Mouse (Mus musculus): ENCODE data around the gene Acox3.
A peak's percentile ranks its signal among the peaks of the same experiment; 100 is the strongest.

Acox3 gene

DNA sequence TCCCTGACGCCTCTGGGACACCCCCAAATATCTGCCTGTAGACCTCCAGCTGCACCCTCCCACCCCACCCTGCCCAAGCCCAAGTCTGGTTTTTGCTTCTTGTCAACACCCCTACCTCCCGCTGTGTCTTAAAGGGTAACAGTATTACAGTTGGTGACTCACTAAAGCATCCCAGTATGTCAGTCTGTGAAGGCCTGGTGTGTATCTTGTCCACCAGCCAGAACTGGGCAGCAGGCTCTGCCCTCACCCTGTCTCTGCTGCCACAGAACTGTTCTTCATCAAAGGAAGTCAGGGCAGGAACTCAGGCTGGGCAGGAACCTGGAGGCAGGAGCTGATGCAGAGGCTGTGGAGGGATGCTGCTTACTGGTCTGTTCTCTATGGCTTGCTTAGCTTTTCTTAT, 43.6 kb downstream of the Acox3 start:
- H3K27me3 ChIP-seq (ENCODE audit: insufficient read depth, low read length), result peaks cover 2% of the 10 kb centered on the region; the same call in 1 of the 2 replicates
- H3K36me3 ChIP-seq (ENCODE audit: insufficient read depth, low read length), result no peaks in the 10 kb centered on the region
- peaks cover 8% of the 10 kb centered on the region; the same call in 1 of the 2 replicates for H3K9me3 ChIP-seq (ENCODE audit: low read length)
- TF ChIP-seq CTCF (conservative IDR thresholded peaks at IDR 0.05; ENCODE audit: low read length) (no peak), NANOG (IDR thresholded peaks at IDR 0.05; ENCODE audit: borderline replicate concordance, low read length) (no peak), POU5F1 (IDR thresholded peaks at IDR 0.05; ENCODE audit: borderline replicate concordance, low read length) (no peak)
- H3K4me3 ChIP-seq (replicated peaks; ENCODE audit: low read length), result no peak overlapping the region
- H3K4me1 ChIP-seq (replicated peaks; ENCODE audit: low read depth, low read length), result no peaks in the 10 kb centered on the region

- no peaks in the 10 kb centered on the region for H3K36me3 ChIP-seq (ENCODE audit: insufficient read depth, low read length)
- TF ChIP-seq POU5F1 (IDR thresholded peaks at IDR 0.05; ENCODE audit: borderline replicate concordance, low read length), result no peak
- TF ChIP-seq CTCF (conservative IDR thresholded peaks at IDR 0.05; ENCODE audit: low read length), result peak; percentile 44
- TF ChIP-seq NANOG (IDR thresholded peaks at IDR 0.05; ENCODE audit: borderline replicate concordance, low read length), result no peak
- H3K4me1 ChIP-seq (replicated peaks; ENCODE audit: low read depth, low read length), result no peaks in the 10 kb centered on the region
- H3K27me3 ChIP-seq (ENCODE audit: insufficient read depth, low read length), result peaks cover 8% of the 10 kb centered on the region
- peaks cover 8% of the 10 kb centered on the region; the same call in 1 of the 2 replicates for H3K9me3 ChIP-seq (ENCODE audit: low read length)
- no peak overlapping the region for H3K4me3 ChIP-seq (replicated peaks; ENCODE audit: low read length)
These were observed 44.5 kb downstream of the Acox3 start for GRCm38 (mm10) chr5:35627307-35627840.

DNA sequence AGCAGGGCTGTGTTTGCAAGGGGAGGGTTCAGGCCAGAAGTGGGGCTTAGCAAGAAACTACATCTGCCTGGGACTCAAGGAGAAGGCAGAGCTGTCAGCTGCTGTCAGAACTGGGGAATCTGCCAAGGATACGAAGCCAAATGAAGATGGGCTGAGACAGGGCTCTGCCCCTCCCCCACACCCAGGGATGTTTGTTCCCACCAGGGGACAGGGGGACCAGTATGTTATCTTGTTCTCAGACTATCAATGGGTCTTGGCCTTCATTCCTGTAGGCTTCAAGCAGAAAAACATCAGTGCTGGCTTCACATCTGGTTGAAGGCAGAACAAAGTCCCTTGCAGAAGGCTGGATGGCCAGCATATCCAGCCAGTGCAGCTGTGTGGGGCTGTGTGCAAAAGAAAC, 45.8 kb downstream of the Acox3 start:
- H3K4me3 ChIP-seq (replicated peaks; ENCODE audit: low read length), result no peak overlapping the region
- peaks cover 8% of the 10 kb centered on the region for H3K27me3 ChIP-seq (ENCODE audit: insufficient read depth, low read length)
- no peaks in the 10 kb centered on the region for H3K4me1 ChIP-seq (replicated peaks; ENCODE audit: low read depth, low read length)
- no peaks in the 10 kb centered on the region for H3K36me3 ChIP-seq (ENCODE audit: insufficient read depth, low read length)
- H3K9me3 ChIP-seq (ENCODE audit: low read length), result peaks cover 8% of the 10 kb centered on the region; the same call in 1 of the 2 replicates
- TF ChIP-seq CTCF (conservative IDR thresholded peaks at IDR 0.05; ENCODE audit: low read length) (no peak), NANOG (IDR thresholded peaks at IDR 0.05; ENCODE audit: borderline replicate concordance, low read length) (no peak), POU5F1 (IDR thresholded peaks at IDR 0.05; ENCODE audit: borderline replicate concordance, low read length) (no peak)

GRCm38 (mm10) chr5:35629333-35629732, 46.5 kb downstream of the Acox3 start:
- no peaks in the 10 kb centered on the region for H3K4me1 ChIP-seq (replicated peaks; ENCODE audit: low read depth, low read length)
- TF ChIP-seq CTCF (conservative IDR thresholded peaks at IDR 0.05; ENCODE audit: low read length), result no peak
- no peak for TF ChIP-seq POU5F1 (IDR thresholded peaks at IDR 0.05; ENCODE audit: borderline replicate concordance, low read length)
- TF ChIP-seq NANOG (IDR thresholded peaks at IDR 0.05; ENCODE audit: borderline replicate concordance, low read length), result no peak
- H3K27me3 ChIP-seq (ENCODE audit: insufficient read depth, low read length), result peaks cover 8% of the 10 kb centered on the region
- H3K9me3 ChIP-seq (ENCODE audit: low read length), result peaks cover 8% of the 10 kb centered on the region; the same call in 1 of the 2 replicates
- H3K36me3 ChIP-seq (ENCODE audit: insufficient read depth, low read length), result no peaks in the 10 kb centered on the region
- no peak overlapping the region for H3K4me3 ChIP-seq (replicated peaks; ENCODE audit: low read length)

DNA sequence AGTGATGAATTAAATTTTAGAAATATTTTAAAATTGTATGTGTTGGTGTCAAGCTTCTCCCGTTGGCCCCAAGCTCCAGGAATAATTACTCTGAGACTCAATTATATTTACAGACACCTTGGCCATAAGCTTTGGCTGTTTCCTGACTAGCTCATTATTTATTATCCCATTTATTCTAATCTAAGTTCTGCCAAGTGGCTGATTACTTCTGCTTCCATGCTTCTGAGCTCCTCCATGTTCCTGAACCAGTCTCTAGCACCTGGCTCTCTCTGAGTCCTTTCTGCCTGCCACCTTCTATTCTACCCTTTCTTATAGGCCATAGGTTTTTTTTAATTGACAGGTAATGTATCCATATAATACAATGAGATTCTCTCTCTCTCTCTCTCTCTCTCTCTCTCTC, 47.9 kb downstream of the Acox3 start:
- H3K4me1 ChIP-seq (replicated peaks; ENCODE audit: low read depth, low read length), result no peaks in the 10 kb centered on the region
- H3K27me3 ChIP-seq (ENCODE audit: insufficient read depth, low read length), result peaks cover 8% of the 10 kb centered on the region
- H3K9me3 ChIP-seq (ENCODE audit: low read length), result peaks cover 5% of the 10 kb centered on the region; the same call in 1 of the 2 replicates
- H3K4me3 ChIP-seq (replicated peaks; ENCODE audit: low read length), result no peak overlapping the region
- TF ChIP-seq NANOG (IDR thresholded peaks at IDR 0.05; ENCODE audit: borderline replicate concordance, low read length) (no peak), POU5F1 (IDR thresholded peaks at IDR 0.05; ENCODE audit: borderline replicate concordance, low read length) (no peak), CTCF (conservative IDR thresholded peaks at IDR 0.05; ENCODE audit: low read length) (no peak)
- no peaks in the 10 kb centered on the region for H3K36me3 ChIP-seq (ENCODE audit: insufficient read depth, low read length)

- no peak overlapping the region for H3K4me3 ChIP-seq (replicated peaks; ENCODE audit: low read length)
- no peaks in the 10 kb centered on the region for H3K4me1 ChIP-seq (replicated peaks; ENCODE audit: low read depth, low read length)
- H3K9me3 ChIP-seq (ENCODE audit: low read length), result no peaks in the 10 kb centered on the region
- no peak for TF ChIP-seq NANOG (IDR thresholded peaks at IDR 0.05; ENCODE audit: borderline replicate concordance, low read length)
- TF ChIP-seq CTCF (conservative IDR thresholded peaks at IDR 0.05; ENCODE audit: low read length), result no peak
- no peak for TF ChIP-seq POU5F1 (IDR thresholded peaks at IDR 0.05; ENCODE audit: borderline replicate concordance, low read length)
- H3K36me3 ChIP-seq (ENCODE audit: insufficient read depth, low read length), result no peaks in the 10 kb centered on the region
- H3K27me3 ChIP-seq (ENCODE audit: insufficient read depth, low read length), result peaks cover 8% of the 10 kb centered on the region
These were observed 48.4 kb downstream of the Acox3 start for GRCm38 (mm10) chr5:35631224-35631623.

GRCm38 (mm10) chr5:35631755-35632154, 48.9 kb downstream of the Acox3 start:
- Histone ChIP-seq H3K9me3 (ENCODE audit: low read length) (no peaks in the 10 kb centered on the region), H3K36me3 (ENCODE audit: insufficient read depth, low read length) (no peaks in the 10 kb centered on the region), H3K27me3 (ENCODE audit: insufficient read depth, low read length) (peaks cover 8% of the 10 kb centered on the region), H3K4me1 (replicated peaks; ENCODE audit: low read depth, low read length) (no peaks in the 10 kb centered on the region), H3K4me3 (replicated peaks; ENCODE audit: low read length) (no peak overlapping the region)
- no peak for TF ChIP-seq CTCF (conservative IDR thresholded peaks at IDR 0.05; ENCODE audit: low read length)
- no peak for TF ChIP-seq NANOG (IDR thresholded peaks at IDR 0.05; ENCODE audit: borderline replicate concordance, low read length)
- no peak for TF ChIP-seq POU5F1 (IDR thresholded peaks at IDR 0.05; ENCODE audit: borderline replicate concordance, low read length)

- Histone ChIP-seq H3K4me1 (replicated peaks; ENCODE audit: low read depth, low read length) (no peaks in the 10 kb centered on the region), H3K4me3 (replicated peaks; ENCODE audit: low read length) (no peak overlapping the region), H3K27me3 (ENCODE audit: insufficient read depth, low read length) (peaks cover 6% of the 10 kb centered on the region), H3K36me3 (ENCODE audit: insufficient read depth, low read length) (no peaks in the 10 kb centered on the region), H3K9me3 (ENCODE audit: low read length) (no peaks in the 10 kb centered on the region)
- TF ChIP-seq CTCF (conservative IDR thresholded peaks at IDR 0.05; ENCODE audit: low read length), result no peak
These were observed 50.0 kb downstream of the Acox3 start for GRCm38 (mm10) chr5:35632841-35633240.

- Histone ChIP-seq H3K4me3 (replicated peaks; ENCODE audit: low read length) (no peak overlapping the region), H3K36me3 (ENCODE audit: insufficient read depth, low read length) (no peaks in the 10 kb centered on the region), H3K27me3 (ENCODE audit: insufficient read depth, low read length) (peaks cover 6% of the 10 kb centered on the region; the same call in 1 of the 2 replicates), H3K4me1 (replicated peaks; ENCODE audit: low read depth, low read length) (no peaks in the 10 kb centered on the region), H3K9me3 (ENCODE audit: low read length) (no peaks in the 10 kb centered on the region)
- no peak for TF ChIP-seq POU5F1 (IDR thresholded peaks at IDR 0.05; ENCODE audit: borderline replicate concordance, low read length)
- no peak for TF ChIP-seq CTCF (conservative IDR thresholded peaks at IDR 0.05; ENCODE audit: low read length)
- no peak for TF ChIP-seq NANOG (IDR thresholded peaks at IDR 0.05; ENCODE audit: borderline replicate concordance, low read length)
These were observed 53.2 kb downstream of the Acox3 start for GRCm38 (mm10) chr5:35636016-35636415.
